Mouse (Mus musculus) forebrain, embryonic 15.5 days (tissue): ENCODE measurements around the gene Tpst2. TPM values are rescaled to one million over a fixed set of nuclear protein-coding genes. Genes with fewer than 3 reads are reported as not detected.

Source experiments
- ATAC-seq: fragments of 200-750 bp; cut with Nextera tagmentation; replicated peaks from 2 replicates; pipeline ENCODE4 v1.8.0; 2017; ENCODE audit warnings: mild to moderate bottlenecking, moderate TSS enrichment, moderate library complexity
- H3K27ac ChIP-seq: fragments of 300-500 bp; sonication (generic); replicated peaks from 2 replicates; pipeline ENCODE4 v1.5.1; 2015; ENCODE audit warnings: mild to moderate bottlenecking, inconsistent platforms
- H3K27me3 ChIP-seq: fragments of 300-500 bp; sonication (generic); 2 replicates; pipeline ENCODE4 v1.6.1; 2015; ENCODE audit warnings: inconsistent platforms
- H3K36me3 ChIP-seq: fragments of 300-500 bp; sonication (generic); 2 replicates; pipeline ENCODE4 v1.6.1; 2015; ENCODE audit warnings: mild to moderate bottlenecking, inconsistent platforms
- H3K4me1 ChIP-seq: fragments of 300-500 bp; sonication (generic); 2 replicates; pipeline ENCODE4 v1.6.1; 2015; ENCODE audit warnings: inconsistent platforms
- H3K4me2 ChIP-seq: fragments of 300-500 bp; sonication (generic); replicated peaks from 2 replicates; pipeline ENCODE4 v1.6.1; 2015; ENCODE audit warnings: mild to moderate bottlenecking, inconsistent platforms
- H3K4me3 ChIP-seq: fragments of 300-500 bp; sonication (generic); 2 replicates; pipeline ENCODE4 v1.5.1; 2015; ENCODE audit warnings: mild to moderate bottlenecking, inconsistent platforms
- H3K9ac ChIP-seq: fragments of 300-500 bp; sonication (generic); replicated peaks from 2 replicates; pipeline ENCODE4 v1.6.1; 2015; ENCODE audit warnings: mild to moderate bottlenecking, inconsistent platforms
- H3K9me3 ChIP-seq: fragments of 300-500 bp; sonication (generic); 2 replicates; pipeline ENCODE4 v1.6.1; 2016; ENCODE audit warnings: inconsistent platforms
- WGBS: fragments of 180-500 bp; shearing (Covaris S2); methylation state at CpG from one replicate; pipeline ENCODE4 v1.1.7; 2015; ENCODE audit warnings: mixed read lengths; 5-methylcytosine and 5-hydroxymethylcytosine counted together
- polyA plus RNA-seq: library from polyadenylated mRNA; unstranded; fragments of >200 nt; fragmentation: Nextera tagmentation; extraction: Ambion mirVana; gene quantifications from 2 replicates; pipeline ENCODE4 v1.2.1, GENCODE M21; 2015

Tpst2 gene
- polyA plus RNA-seq, 1 experiment from 2014 or later = 29.5 TPM

- H3K27ac ChIP-seq = no peak overlapping the region
- peaks cover 18% of the 10 kb centered on the region for H3K4me1 ChIP-seq
- no peaks in the 10 kb centered on the region for H3K9me3 ChIP-seq
- WGBS = 93% methylated on average over 15 of the region's 15 CpGs
- peaks cover 35% of the 10 kb centered on the region for H3K36me3 ChIP-seq
- ATAC-seq = no peak
- H3K27me3 ChIP-seq = no peaks in the 10 kb centered on the region
- H3K4me2 ChIP-seq = no peak overlapping the region
- no peak overlapping the region for H3K4me3 ChIP-seq
- H3K9ac ChIP-seq = no peak overlapping the region
Measured at GRCm38 (mm10) chr5:112327854-112328253, 51.4 kb downstream of the Tpst2 start.

- H3K4me2 ChIP-seq = no peak overlapping the region
- ATAC-seq = no peak
- no peak overlapping the region for H3K4me3 ChIP-seq
- 95% methylated on average over 14 of the region's 14 CpGs for WGBS
- H3K27ac ChIP-seq = no peak overlapping the region
- H3K9ac ChIP-seq = no peak overlapping the region
- H3K9me3 ChIP-seq = no peaks in the 10 kb centered on the region
- peaks cover 56% of the 10 kb centered on the region for H3K36me3 ChIP-seq
- no peaks in the 10 kb centered on the region for H3K27me3 ChIP-seq
- H3K4me1 ChIP-seq = peaks cover 18% of the 10 kb centered on the region
Measured at GRCm38 (mm10) chr5:112329805-112330564, 53.5 kb downstream of the Tpst2 start.

GRCm38 (mm10) chr5:112335473-112335872 is 59.0 kb downstream of the Tpst2 start:
- no peaks in the 10 kb centered on the region for H3K4me1 ChIP-seq
- WGBS = 32% methylated on average over 2 of the region's 2 CpGs

GRCm38 (mm10) chr5:112337004-112337403 is 60.5 kb downstream of the Tpst2 start:
- Histone ChIP-seq H3K27ac (no peak overlapping the region), H3K9me3 (no peaks in the 10 kb centered on the region), H3K4me3 (no peak overlapping the region), H3K9ac (no peak overlapping the region), H3K36me3 (peaks cover 74% of the 10 kb centered on the region), H3K4me2 (no peak overlapping the region), H3K4me1 (peaks cover 6% of the 10 kb centered on the region), H3K27me3 (no peaks in the 10 kb centered on the region)
- 95% methylated on average over 22 of the region's 22 CpGs for WGBS
- ATAC-seq = no peak

More at GRCm38 (mm10) chr5:112335473-112335872, 59.0 kb downstream of the Tpst2 start:
- Histone ChIP-seq H3K4me2 (no peak overlapping the region), H3K9ac (no peak overlapping the region), H3K36me3 (peaks cover 89% of the 10 kb centered on the region), H3K27ac (no peak overlapping the region), H3K27me3 (no peaks in the 10 kb centered on the region), H3K9me3 (no peaks in the 10 kb centered on the region), H3K4me3 (no peak overlapping the region)
- no peak; the same call in 1 of the 2 replicates for ATAC-seq

GRCm38 (mm10) chr5:112339215-112339614 is 62.7 kb downstream of the Tpst2 start:
- Histone ChIP-seq H3K4me3 (no peak overlapping the region), H3K9ac (no peak overlapping the region), H3K9me3 (no peaks in the 10 kb centered on the region), H3K4me1 (peaks cover 22% of the 10 kb centered on the region), H3K27me3 (no peaks in the 10 kb centered on the region), H3K4me2 (no peak overlapping the region), H3K27ac (no peak overlapping the region), H3K36me3 (peaks cover 53% of the 10 kb centered on the region)
- 80% methylated on average over 7 of the region's 7 CpGs for WGBS
- ATAC-seq = no peak

- ATAC-seq = peak; percentile 72
- Histone ChIP-seq H3K4me3 (peak within 1 kb of the TSS; percentile 84), H3K4me1 (peaks cover 33% of the 10 kb centered on the region), H3K27ac (peak within 1 kb of the TSS; percentile 44), H3K4me2 (peak within 1 kb of the TSS; percentile 76), H3K9ac (peak within 1 kb of the TSS; percentile 71), H3K27me3 (no peaks in the 10 kb centered on the region), H3K9me3 (no peaks in the 10 kb centered on the region), H3K36me3 (peaks cover 23% of the 10 kb centered on the region)
- WGBS = 2% methylated on average over 64 of the region's 64 CpGs
Measured at GRCm38 (mm10) chr5:112342463-112343204, 66.1 kb downstream of the Tpst2 start, which contains the start of the genes Srrd and Hps4. Gene Srrd, minus strand, starts transcription at chr5:112343040. Gene Hps4, plus strand, starts transcription at chr5:112343083.

- peak overlapping the region; percentile 12; the same call in 1 of the 2 replicates for H3K27ac ChIP-seq
- H3K36me3 ChIP-seq = peaks cover 23% of the 10 kb centered on the region
- WGBS = under 1% methylated on average over 22 of the region's 24 CpGs
Measured at GRCm38 (mm10) chr5:112343205-112343595, 66.7 kb downstream of the Tpst2 start.

GRCm38 (mm10) chr5:112344092-112344960 is 67.8 kb downstream of the Tpst2 start:
- WGBS = 74% methylated on average over 6 of the region's 6 CpGs
- H3K4me1 ChIP-seq = peaks cover 33% of the 10 kb centered on the region
- no peak overlapping the region for H3K4me2 ChIP-seq
- no peak overlapping the region for H3K27ac ChIP-seq
- no peaks in the 10 kb centered on the region for H3K27me3 ChIP-seq
- no peak for ATAC-seq
- no peak overlapping the region; the same call in 1 of the 2 replicates for H3K9ac ChIP-seq
- no peaks in the 10 kb centered on the region for H3K9me3 ChIP-seq
- peaks cover 22% of the 10 kb centered on the region for H3K36me3 ChIP-seq
- no peak overlapping the region for H3K4me3 ChIP-seq

More at GRCm38 (mm10) chr5:112343205-112343595, 66.7 kb downstream of the Tpst2 start:
- Histone ChIP-seq H3K4me1 (peaks cover 33% of the 10 kb centered on the region), H3K27me3 (no peaks in the 10 kb centered on the region), H3K4me2 (peak overlapping the region; percentile 76), H3K4me3 (peak overlapping the region; percentile 84), H3K9ac (peak overlapping the region; percentile 71), H3K9me3 (no peaks in the 10 kb centered on the region)
- peak; percentile 64 for ATAC-seq

- ATAC-seq = no peak
- Histone ChIP-seq H3K4me1 (peaks cover 33% of the 10 kb centered on the region), H3K4me2 (no peak overlapping the region), H3K9me3 (no peaks in the 10 kb centered on the region), H3K9ac (no peak overlapping the region), H3K4me3 (no peak overlapping the region), H3K27ac (no peak overlapping the region), H3K36me3 (peaks cover 33% of the 10 kb centered on the region), H3K27me3 (no peaks in the 10 kb centered on the region)
- WGBS = 92% methylated on average over 16 of the region's 16 CpGs
Measured at GRCm38 (mm10) chr5:112346211-112346965, 69.9 kb downstream of the Tpst2 start.

- Histone ChIP-seq H3K27me3 (no peaks in the 10 kb centered on the region), H3K27ac (no peak overlapping the region), H3K4me3 (no peak overlapping the region), H3K36me3 (peaks cover 40% of the 10 kb centered on the region), H3K9ac (no peak overlapping the region), H3K4me2 (no peak overlapping the region), H3K9me3 (no peaks in the 10 kb centered on the region), H3K4me1 (peaks cover 12% of the 10 kb centered on the region)
- 92% methylated on average over 8 of the region's 8 CpGs for WGBS
- ATAC-seq = no peak
Measured at GRCm38 (mm10) chr5:112349169-112349568, 72.7 kb downstream of the Tpst2 start.

GRCm38 (mm10) chr5:112355493-112355892 is 79.0 kb downstream of the Tpst2 start:
- H3K4me2 ChIP-seq = no peak overlapping the region
- no peak overlapping the region for H3K4me3 ChIP-seq
- peaks cover 31% of the 10 kb centered on the region for H3K36me3 ChIP-seq
- no peak for ATAC-seq
- no peaks in the 10 kb centered on the region for H3K9me3 ChIP-seq
- H3K4me1 ChIP-seq = no peaks in the 10 kb centered on the region
- WGBS = 91% methylated on average over 6 of the region's 6 CpGs
- no peak overlapping the region for H3K9ac ChIP-seq
- no peak overlapping the region for H3K27ac ChIP-seq
- H3K27me3 ChIP-seq = no peaks in the 10 kb centered on the region
